9 mouse cellular contexts compared by ENCODE assay signal in genomic region chr11:117965561-117965981, GRCm38 (mm10). TPM values are rescaled to one million over a fixed set of nuclear protein-coding genes. Genes with fewer than 3 reads are reported as not detected.
DNase-seq lines count a peak whose midpoint lies in the region; ATAC-seq and TF ChIP-seq lines count a peak whose summit lies in the region.
"Had no signal": no experiment of that assay in that cellular context is flagged by ENCODE, and none has a peak within 500 bp of the region (broad histone marks: within the 10 kb centered on the region; RNA-seq: fewer than 3 reads in every experiment).

No protein-coding gene starts in this region.

- H3K4me1 ChIP-seq in heart, embryonic 15.5 days (replicated peaks), result peaks cover 81% of the 10 kb centered on the region
- peaks cover 61% of the 10 kb centered on the region for H3K4me1 ChIP-seq in limb, embryonic 14.5 days (ENCODE audit: control insufficient read depth, insufficient read depth, low read length)

- 34% methylated on average over 9 of the region's 9 CpGs for WGBS in heart, embryonic 15.5 days
- WGBS in limb, embryonic 14.5 days, result 16% methylated on average over 7 of the region's 9 CpGs

- H3K4me3 ChIP-seq in heart, embryonic 15.5 days, result peak overlapping the region; percentile 3; the same call in 1 of the 2 replicates
- no peak overlapping the region for H3K4me3 ChIP-seq in limb, embryonic 14.5 days (replicated peaks; ENCODE audit: low read length)

- H3K36me3 ChIP-seq in heart, embryonic 15.5 days, result no peaks in the 10 kb centered on the region
- peaks cover 18% of the 10 kb centered on the region for H3K36me3 ChIP-seq in limb, embryonic 14.5 days (ENCODE audit: control insufficient read depth, insufficient read depth, low read length)

- ATAC-seq in heart, embryonic 15.5 days (replicated peaks; ENCODE audit: insufficient number of reproducible peaks, insufficient read depth, low FRiP score, low read depth), result no peak
- no peak for ATAC-seq in limb, embryonic 14.5 days (ENCODE audit: low FRiP score, low read depth)
- no peak for ATAC-seq in monocyte, adult 5-6 weeks (replicated peaks; ENCODE audit: insufficient number of reproducible peaks, low FRiP score, low TSS enrichment, poor library complexity, severe bottlenecking)

- no peak overlapping the region for H3K27ac ChIP-seq in heart, embryonic 15.5 days
- H3K27ac ChIP-seq in limb, embryonic 14.5 days (replicated peaks; ENCODE audit: low read depth, low read length), result 0 out of 2 replicates have a peak overlapping the region, but pooled peaks have one; percentile 28
- H3K27ac ChIP-seq: liver, embryonic 14.5 days had no signal

- H3K9me3 ChIP-seq in heart, embryonic 15.5 days (replicated peaks), result no peaks in the 10 kb centered on the region
- H3K9me3 ChIP-seq in limb, embryonic 14.5 days (ENCODE audit: control insufficient read depth, low read length), result no peaks in the 10 kb centered on the region

- no peak for TF ChIP-seq POLR2A in limb, embryonic 14.5 days (IDR thresholded peaks at IDR 0.05; ENCODE audit: borderline replicate concordance, extremely low read depth, insufficient read depth, insufficient read length)

- peaks cover 21% of the 10 kb centered on the region for H3K27me3 ChIP-seq in heart, embryonic 15.5 days
- H3K27me3 ChIP-seq in limb, embryonic 14.5 days (ENCODE audit: control insufficient read depth, insufficient read depth, low read length), result no peaks in the 10 kb centered on the region

- DNase-seq in heart, adult 18-20 months, result no peak
- peak; percentile 88 for DNase-seq in CD4-positive helper T cell, adult 2 months (ENCODE audit: low read depth, low spot score)
- peak; percentile 37 for DNase-seq in embryo, embryonic 9.5 days (ENCODE audit: extremely low spot score)
- DNase-seq in limb, embryonic 14.5 days (ENCODE audit: low spot score), result no peak
- no peak for DNase-seq in left cerebral cortex, postnatal 4 days
- DNase-seq in thymus, adult 18-20 months, result no peak

- no peak overlapping the region for H3K9ac ChIP-seq in heart, embryonic 15.5 days
- no peak overlapping the region for H3K9ac ChIP-seq in limb, embryonic 14.5 days (ENCODE audit: low read depth, low read length, severe bottlenecking)
- H3K9ac ChIP-seq: liver, embryonic 14.5 days had no signal

- peak overlapping the region; percentile 95; the same call in 1 of the 2 replicates for H3K4me2 ChIP-seq in heart, embryonic 15.5 days
- H3K4me2 ChIP-seq in limb, embryonic 14.5 days (replicated peaks; ENCODE audit: low read depth, low read length, severe bottlenecking), result peak overlapping the region; percentile 97

- intact Hi-C loops in left cerebral cortex, postnatal 4 days (cut with DNase I), result no loop called here

RNA-seq across cellular contexts. Expression of gene Socs3, which starts 4.3 kb away (rescaled TPM):
- polyA plus RNA-seq in heart, embryonic 15.5 days (2015; fragmentation: Nextera tagmentation; extraction: Ambion mirVana), result 6.7 and 10.9 TPM in 2 replicates
- total RNA-seq in heart, adult 18-20 months (2021), result 1 to 10 TPM; 3.2 to 3.5 TPM
- polyA plus RNA-seq in limb, embryonic 14.5 days (2012; rRNA removed), result 18.4 and 21.3 TPM in 2 replicates
- 6.4 and 8.6 TPM in 2 replicates for polyA plus RNA-seq in limb, embryonic 14.5 days (2014; fragmentation: Nextera tagmentation; extraction: Ambion mirVana)
- total RNA-seq in monocyte, adult 5-6 weeks (2017), result 67.9 to 84.4 TPM (median 70.9 TPM) in 3 replicates
- 1 to 10 TPM; 3.8 to 4.1 TPM for total RNA-seq in left cerebral cortex, postnatal 4 days (2021)

RNA-seq across cellular contexts. Expression of gene Pgs1, which starts 20.5 kb away (rescaled TPM):
- polyA plus RNA-seq in heart, embryonic 15.5 days (2015; fragmentation: Nextera tagmentation; extraction: Ambion mirVana), result 21.9 and 26.8 TPM in 2 replicates
- total RNA-seq in heart, adult 18-20 months (2021), result 10 to 100 TPM; 17.0 to 18.8 TPM
- polyA plus RNA-seq in limb, embryonic 14.5 days (2012; rRNA removed), result 36.2 and 41.7 TPM in 2 replicates
- polyA plus RNA-seq in limb, embryonic 14.5 days (2014; fragmentation: Nextera tagmentation; extraction: Ambion mirVana), result 30.5 and 35.9 TPM in 2 replicates
- total RNA-seq in monocyte, adult 5-6 weeks (2017), result 20.4 to 31.7 TPM (median 30.1 TPM) in 3 replicates
- 10 to 100 TPM; 56.9 to 58.6 TPM for total RNA-seq in left cerebral cortex, postnatal 4 days (2021)

Comparison
In these comparisons a context has a peak if more than half of its experiments do, and no peak if none do; other contexts are left out.
1. DNase-seq: peak in CD4-positive helper T cell, adult 2 months (single experiment) and embryo, embryonic 9.5 days (single experiment); none in heart, adult 18-20 months (0 of 2), limb, embryonic 14.5 days (single experiment), left cerebral cortex, postnatal 4 days (single experiment) and thymus, adult 18-20 months (0 of 2).
2. RNA of gene Socs3, which starts 4.3 kb away (total RNA-seq): 67.9 to 84.4 TPM in monocyte, adult 5-6 weeks; 3.8 to 4.1 TPM in left cerebral cortex, postnatal 4 days and 3.2 to 3.5 TPM in heart, adult 18-20 months; every median in the first group is over 10 times any median in the second.